Mouse (Mus musculus) limb, embryonic 14.5 days (tissue): Measurements from ENCODE around the gene Cd163. TPM values are rescaled to one million over a fixed set of nuclear protein-coding genes. Genes with fewer than 3 reads are reported as not detected.

Experiments used
- ATAC-seq: fragments of 200-750 bp; cut with Nextera tagmentation; 2 replicates; pipeline ENCODE4 v1.8.0; 2017; ENCODE audit warnings: low read depth, moderate number of reproducible peaks, moderate TSS enrichment; ENCODE audit not compliant: low FRiP score
- DNase-seq: peaks from one replicate; pipeline ENCODE4 v3.0.0-alpha.2; 2015; ENCODE audit warnings: low spot score
- H3K27ac ChIP-seq: fragments of 300-500 bp; sonication (generic); replicated peaks from 2 replicates; pipeline ENCODE4 v1.5.1; 2014; ENCODE audit warnings: low read depth, mild to moderate bottlenecking, low read length, moderate library complexity, mixed read lengths
- H3K27me3 ChIP-seq: fragments of 300-500 bp; sonication (generic); 2 replicates; pipeline ENCODE4 v1.6.1; 2014; ENCODE audit warnings: low read length, mixed read lengths; ENCODE audit not compliant: control insufficient read depth, insufficient read depth
- H3K36me3 ChIP-seq: fragments of 300-500 bp; sonication (generic); 2 replicates; pipeline ENCODE4 v1.6.1; 2014; ENCODE audit warnings: mild to moderate bottlenecking, low read length, moderate library complexity, mixed read lengths; ENCODE audit not compliant: control insufficient read depth, insufficient read depth
- H3K4me1 ChIP-seq: fragments of 300-500 bp; sonication (generic); 2 replicates; pipeline ENCODE4 v1.6.1; 2014; ENCODE audit warnings: antibody characterized with exemption, low read length, mixed read lengths; ENCODE audit not compliant: control insufficient read depth, insufficient read depth
- H3K4me2 ChIP-seq: fragments of 300-500 bp; sonication (generic); replicated peaks from 2 replicates; pipeline ENCODE4 v1.6.1; 2014; ENCODE audit warnings: low read depth, mild to moderate bottlenecking, low read length, moderate library complexity; ENCODE audit not compliant: severe bottlenecking
- H3K4me3 ChIP-seq: fragments of 300-500 bp; sonication (generic); replicated peaks from 2 replicates; pipeline ENCODE4 v1.5.1; 2014; ENCODE audit warnings: low read length
- H3K9ac ChIP-seq: fragments of 300-500 bp; sonication (generic); 2 replicates; pipeline ENCODE4 v1.6.1; 2014; ENCODE audit warnings: mild to moderate bottlenecking, low read depth, low read length, moderate library complexity; ENCODE audit not compliant: severe bottlenecking
- H3K9me3 ChIP-seq: fragments of 300-500 bp; sonication (generic); 2 replicates; pipeline ENCODE4 v1.6.1; 2016; ENCODE audit warnings: low read length; ENCODE audit not compliant: control insufficient read depth
- POLR2A ChIP-seq: fragments of 200-500 bp; IDR thresholded peaks from 2 replicates; pipeline ENCODE4 v1.8.0; 2012; ENCODE audit warnings: inconsistent platforms, mild to moderate bottlenecking, moderate library complexity, borderline replicate concordance; ENCODE audit not compliant: insufficient read depth, insufficient read length; ENCODE audit errors: extremely low read depth
- WGBS: fragments of 180-500 bp; shearing (Covaris S2); extraction: QIAGEN DNeasy Blood & Tissue Kit; methylation state at CpG from one replicate; pipeline ENCODE4 v1.1.7; 2014; 5-methylcytosine and 5-hydroxymethylcytosine counted together
- polyA plus RNA-seq, 2 experiments: library from polyadenylated mRNA; depleted of rRNA in 1 of 2; stranded (reverse) in 1 of 2; unstranded in 1 of 2; fragments of >200 nt; fragmentation: Nextera tagmentation in 1 of 2; extraction: Ambion mirVana in 1 of 2; gene quantifications; 2 replicates each; pipeline versions ENCODE4 v1.2.1 to v1.2.3; 2012 to 2014

Gene Cd163
- polyA plus RNA-seq, 2 experiments: 0.03 to 0.10 TPM

GRCm38 (mm10) chr6:124377494-124378255, 73.2 kb downstream of the Cd163 start:
- ATAC-seq: no peak
- no peak for TF ChIP-seq POLR2A
- no peak for DNase-seq
- WGBS: 69% methylated on average over 4 of the region's 4 CpGs
- Histone ChIP-seq H3K9me3 (no peaks in the 10 kb centered on the region), H3K9ac (no peak overlapping the region), H3K27me3 (no peaks in the 10 kb centered on the region), H3K4me1 (no peaks in the 10 kb centered on the region), H3K27ac (no peak overlapping the region), H3K4me2 (no peak overlapping the region), H3K4me3 (no peak overlapping the region), H3K36me3 (no peaks in the 10 kb centered on the region)

GRCm38 (mm10) chr6:124379331-124379730, 74.9 kb downstream of the Cd163 start:
- Histone ChIP-seq H3K4me1 (no peaks in the 10 kb centered on the region), H3K9me3 (no peaks in the 10 kb centered on the region), H3K36me3 (no peaks in the 10 kb centered on the region), H3K27ac (no peak overlapping the region), H3K4me3 (no peak overlapping the region), H3K27me3 (no peaks in the 10 kb centered on the region), H3K4me2 (no peak overlapping the region), H3K9ac (no peak overlapping the region)
- no peak for TF ChIP-seq POLR2A
- DNase-seq: peak; percentile 87
- WGBS: 36% methylated on average over 10 of the region's 10 CpGs
- peak; percentile 60; the same call in 1 of the 2 replicates for ATAC-seq

Other genes with a start within 250 kb of the Cd163 start
- gene Vmn2r27, start 72.8 kb upstream of the Cd163 start, polyA plus RNA-seq (2012; rRNA removed): not detected in 2 replicates
- not detected in 2 replicates for gene Vmn2r27, start 72.8 kb upstream of the Cd163 start, polyA plus RNA-seq (2014; fragmentation: Nextera tagmentation; extraction: Ambion mirVana)
- gene Pex5, start 110.4 kb downstream of the Cd163 start, polyA plus RNA-seq (2012; rRNA removed): 53.9 and 60.7 TPM in 2 replicates
- 34.7 and 43.3 TPM in 2 replicates for gene Pex5, start 110.4 kb downstream of the Cd163 start, polyA plus RNA-seq (2014; fragmentation: Nextera tagmentation; extraction: Ambion mirVana)
- 11.2 and 16.3 TPM in 2 replicates for gene Clstn3, start 160.1 kb downstream of the Cd163 start, polyA plus RNA-seq (2012; rRNA removed)
- gene Clstn3, start 160.1 kb downstream of the Cd163 start, polyA plus RNA-seq (2014; fragmentation: Nextera tagmentation; extraction: Ambion mirVana): 5.1 and 6.4 TPM in 2 replicates
- gene C1rl, start 188.5 kb downstream of the Cd163 start, polyA plus RNA-seq (2012; rRNA removed): 0.47 and 0.64 TPM in 2 replicates
- 0.81 and 0.83 TPM in 2 replicates for gene C1rl, start 188.5 kb downstream of the Cd163 start, polyA plus RNA-seq (2014; fragmentation: Nextera tagmentation; extraction: Ambion mirVana)
- gene C1ra, start 207.7 kb downstream of the Cd163 start, polyA plus RNA-seq (2012; rRNA removed): 1.4 and 2.1 TPM in 2 replicates
- gene C1ra, start 207.7 kb downstream of the Cd163 start, polyA plus RNA-seq (2014; fragmentation: Nextera tagmentation; extraction: Ambion mirVana): 1.7 and 1.9 TPM in 2 replicates
- gene C1s1, start 237.7 kb downstream of the Cd163 start, polyA plus RNA-seq (2012; rRNA removed): 7.9 and 8.5 TPM in 2 replicates
- gene C1s1, start 237.7 kb downstream of the Cd163 start, polyA plus RNA-seq (2014; fragmentation: Nextera tagmentation; extraction: Ambion mirVana): 3.3 and 3.4 TPM in 2 replicates